Mouse (Mus musculus) retina, postnatal 1 day (tissue): ENCODE measurements at regions not wholly inside any gene's neighbourhood (a gene's known extent, or its start where the extent isn't known, plus 50 kb on each side); places are given as distances from the start of the nearest gene placed in this dataset.

Experiments used
- DNase-seq: peaks from one replicate; pipeline ENCODE4 v3.0.0-alpha.2; 2012

DNA sequence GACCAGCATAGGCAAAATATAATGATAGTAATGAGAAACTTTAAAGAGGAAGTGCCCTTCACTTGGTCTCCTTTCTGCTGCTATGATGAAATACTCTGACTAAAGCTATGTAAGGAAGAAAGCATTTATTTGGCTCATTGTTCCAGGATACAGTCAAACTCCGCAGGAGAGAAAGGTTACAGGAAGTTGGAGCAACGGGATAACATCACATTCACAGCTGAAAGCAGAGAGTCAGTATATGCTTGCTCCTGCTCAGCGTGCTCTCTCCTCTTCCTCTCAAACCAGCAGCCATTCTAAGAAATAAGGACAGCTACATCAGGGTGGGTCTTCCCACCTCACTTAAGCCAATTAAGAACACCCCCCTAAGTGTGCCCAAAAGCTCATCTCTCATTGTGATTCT lies 98.9 kb upstream of the Syt10 start:
- DNase-seq = no peak

DNA sequence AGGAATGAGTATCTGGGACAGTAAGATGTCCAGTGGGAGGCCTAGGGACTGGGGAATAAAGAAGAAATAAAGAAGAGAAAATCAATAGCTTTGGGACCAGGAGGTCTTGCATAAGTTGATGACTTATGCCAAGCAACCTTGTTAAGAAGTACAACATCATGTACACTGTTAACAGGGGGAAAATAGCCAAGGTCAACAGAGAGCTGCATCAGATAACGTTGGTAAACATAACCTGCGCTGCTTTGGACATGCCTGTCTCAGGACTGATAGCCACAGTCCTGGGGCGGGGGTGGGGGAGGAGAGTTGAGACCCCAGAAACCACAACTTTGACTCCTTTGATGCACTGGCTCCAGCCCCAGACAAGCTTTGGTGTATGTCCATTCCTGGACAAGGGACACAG lies 90.7 kb upstream of the Syt10 start:
- no peak for DNase-seq

GRCm38 (mm10) chr15:89915587-89915986 lies 73.9 kb upstream of the Syt10 start:
- peak; percentile 9 for DNase-seq

DNA sequence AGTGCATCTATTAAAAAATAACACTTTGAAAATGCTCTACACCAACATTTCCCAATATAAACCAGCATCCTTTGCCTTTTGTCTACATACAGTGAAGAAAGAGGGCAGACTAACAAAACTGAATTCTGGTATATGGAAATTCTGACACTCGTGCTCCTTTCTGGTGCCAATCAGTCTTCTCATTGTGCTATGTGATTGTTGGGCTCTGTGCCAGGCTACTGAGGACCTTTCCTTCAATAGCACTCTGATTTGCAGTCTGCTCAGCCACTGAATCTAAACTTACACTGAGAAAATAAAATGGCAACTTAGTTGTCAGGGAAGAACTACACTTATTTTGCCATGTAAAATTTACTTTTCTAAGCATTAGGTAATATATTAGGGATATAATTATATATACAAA lies 61.4 kb upstream of the Syt10 start:
- DNase-seq = no peak

DNA sequence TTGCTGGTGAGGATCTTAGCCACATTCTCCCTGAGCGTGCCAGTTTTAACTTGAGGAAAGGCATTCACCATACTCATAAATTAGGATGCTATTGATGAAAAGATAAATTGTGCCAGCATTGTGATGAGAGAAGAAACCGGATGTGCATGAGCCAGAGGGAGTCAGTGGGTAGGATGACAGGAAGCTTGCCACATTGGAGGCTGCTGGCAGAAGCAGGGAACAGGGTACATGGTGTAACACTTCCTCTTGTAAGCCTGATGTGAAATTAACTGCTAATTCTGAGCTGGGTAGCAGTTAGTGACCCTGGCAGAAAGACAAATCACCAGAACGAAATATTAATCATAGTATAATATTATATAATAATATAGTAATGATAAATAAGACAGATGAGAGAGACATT lies 52.0 kb upstream of the Syt10 start:
- DNase-seq = no peak
